Mouse (Mus musculus): ENCODE measurements at regions not wholly inside any gene's neighbourhood (a gene's known extent, or its start where the extent isn't known, plus 50 kb on each side); places are given as distances from the start of the nearest gene placed in this dataset.

GRCm38 (mm10) chr4:12425507-12425906 is 253.7 kb upstream of the Fam92a start:
- DNase-seq (ENCODE audit: low read depth, low spot score) = no peak

GRCm38 (mm10) chr4:12421628-12422319 is 250.0 kb upstream of the Fam92a start:
- DNase-seq (ENCODE audit: low read depth, low spot score) = no peak

- no peak for DNase-seq (ENCODE audit: low read depth, low spot score)
Measured at GRCm38 (mm10) chr4:12418086-12418485, 246.3 kb upstream of the Fam92a start.

- DNase-seq (ENCODE audit: low read depth, low spot score) = no peak
Measured at GRCm38 (mm10) chr4:12395344-12395743, 223.5 kb upstream of the Fam92a start.

- no peak for DNase-seq (ENCODE audit: low read depth, low spot score)
Measured at GRCm38 (mm10) chr4:12376797-12377570, 205.2 kb upstream of the Fam92a start.

- no peak for DNase-seq (ENCODE audit: low read depth, low spot score)
Measured at GRCm38 (mm10) chr4:12369551-12369950, 197.7 kb upstream of the Fam92a start.

- no peak for DNase-seq (ENCODE audit: low read depth, low spot score)
Measured at GRCm38 (mm10) chr4:12356992-12357634, 185.3 kb upstream of the Fam92a start.

- DNase-seq (ENCODE audit: low read depth, low spot score) = no peak
Measured at GRCm38 (mm10) chr4:12353337-12353856, 181.6 kb upstream of the Fam92a start.

- DNase-seq (ENCODE audit: low read depth, low spot score) = no peak
Measured at GRCm38 (mm10) chr4:12339236-12339635, 167.4 kb upstream of the Fam92a start.

- no peak for DNase-seq (ENCODE audit: low read depth, low spot score)
Measured at GRCm38 (mm10) chr4:12334832-12335587, 163.2 kb upstream of the Fam92a start.

- DNase-seq (ENCODE audit: low read depth, low spot score) = no peak
Measured at GRCm38 (mm10) chr4:12334429-12334828, 162.6 kb upstream of the Fam92a start.

GRCm38 (mm10) chr4:12316024-12316423 is 144.2 kb upstream of the Fam92a start:
- DNase-seq (ENCODE audit: low read depth, low spot score) = no peak

- no peak for DNase-seq (ENCODE audit: low read depth, low spot score)
Measured at GRCm38 (mm10) chr4:12308332-12308731, 136.5 kb upstream of the Fam92a start.

GRCm38 (mm10) chr4:12306618-12307565 is 135.1 kb upstream of the Fam92a start:
- no peak for DNase-seq (ENCODE audit: low read depth, low spot score)

- no peak for DNase-seq (ENCODE audit: low read depth, low spot score)
Measured at GRCm38 (mm10) chr4:12287079-12287686, 115.4 kb upstream of the Fam92a start.

- no peak for DNase-seq (ENCODE audit: low read depth, low spot score)
Measured at GRCm38 (mm10) chr4:12286391-12286790, 114.6 kb upstream of the Fam92a start.

GRCm38 (mm10) chr4:12285983-12286382 is 114.2 kb upstream of the Fam92a start:
- DNase-seq (ENCODE audit: low read depth, low spot score) = no peak

- no peak for DNase-seq (ENCODE audit: low read depth, low spot score)
Measured at GRCm38 (mm10) chr4:12277949-12278348, 106.1 kb upstream of the Fam92a start.

- no peak for DNase-seq (ENCODE audit: low read depth, low spot score)
Measured at GRCm38 (mm10) chr4:12273369-12273768, 101.6 kb upstream of the Fam92a start.

GRCm38 (mm10) chr4:12272914-12273313 is 101.1 kb upstream of the Fam92a start:
- DNase-seq (ENCODE audit: low read depth, low spot score) = no peak
